Mouse (Mus musculus) CD4-positive naive resting alpha-beta T cell, adult 76 days (primary cell): ENCODE results near the gene Btbd35f4. TPM values are rescaled to one million over a fixed set of nuclear protein-coding genes. Genes with fewer than 3 reads are reported as not detected.

Experiments
- total RNA-seq: library from RNA; stranded (reverse); gene quantifications from one replicate; pipeline ENCODE4 v1.2.4, GENCODE M21; 2023

Gene Btbd35f4
- not detected for total RNA-seq

GRCm38 (mm10) chrX:4800196-4800595 is at the start of gene Btbd35f4:
Gene Btbd35f4 (plus strand): TSS chrX:4800496.

Other genes with a start within 250 kb of the Btbd35f4 start
- not detected for gene Btbd35f27, start 151.6 kb downstream of the Btbd35f4 start, total RNA-seq